Comparison of ENCODE assay signal across 7 mouse cellular contexts in the genomic region with DNA sequence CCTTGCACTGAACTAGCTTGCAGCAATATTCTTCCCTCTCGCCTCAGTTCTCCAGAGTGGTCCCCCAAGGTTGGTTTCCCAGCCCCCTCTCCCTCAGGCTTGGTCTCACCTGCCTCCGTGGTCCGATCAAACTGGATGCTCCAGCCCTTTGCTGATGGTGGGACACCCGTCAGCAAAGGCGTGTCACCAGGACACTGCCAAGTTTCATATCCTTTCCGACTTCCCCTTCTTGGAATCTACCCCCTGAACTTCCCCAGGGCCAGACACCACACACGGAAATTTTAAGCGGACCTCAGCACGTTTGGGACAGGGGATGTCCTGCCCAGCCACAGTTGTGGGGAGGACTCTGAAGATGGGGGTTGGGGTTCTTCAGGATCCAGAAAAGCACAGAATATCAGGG. TPM values are rescaled to one million over a fixed set of nuclear protein-coding genes. Genes with fewer than 3 reads are reported as not detected.
DNase-seq lines count a peak whose midpoint lies in the region; ATAC-seq lines count a peak whose summit lies in the region.

Gene C1qa (minus strand): TSS at position 167 of the 400 bp plus-strand sequence.

- WGBS in forebrain, embryonic 15.5 days = 76% methylated on average over 9 of the region's 9 CpGs
- 77% methylated on average over 9 of the region's 9 CpGs for WGBS in hindbrain, embryonic 11.5 days
- WGBS in liver, embryonic 11.5 days = 66% methylated on average over 9 of the region's 9 CpGs

- H3K4me3 ChIP-seq in forebrain, embryonic 15.5 days = no peak within 1 kb of the TSS
- H3K4me3 ChIP-seq in hindbrain, embryonic 11.5 days (ENCODE audit: low read depth, low read length) = no peak within 1 kb of the TSS
- H3K4me3 ChIP-seq in liver, embryonic 11.5 days (ENCODE audit: low read depth, low read length) = peak within 1 kb of the TSS; percentile 12; the same call in 1 of the 2 replicates

- no peak within 1 kb of the TSS for H3K9ac ChIP-seq in forebrain, embryonic 15.5 days (replicated peaks)
- no peak within 1 kb of the TSS for H3K9ac ChIP-seq in hindbrain, embryonic 11.5 days (ENCODE audit: low read depth, low read length)
- no peak within 1 kb of the TSS for H3K9ac ChIP-seq in liver, embryonic 11.5 days (ENCODE audit: low read depth, low read length)

- H3K4me1 ChIP-seq in forebrain, embryonic 15.5 days = 0 out of 2 replicates have a peak, but pooled peaks cover 6% of the 10 kb centered on the region
- no peaks in the 10 kb centered on the region; the same call in 1 of the 2 replicates for H3K4me1 ChIP-seq in hindbrain, embryonic 11.5 days (replicated peaks; ENCODE audit: control insufficient read depth, insufficient read depth, low read length)
- H3K4me1 ChIP-seq in liver, embryonic 11.5 days (replicated peaks; ENCODE audit: control insufficient read depth, insufficient read depth, low read length) = no peaks in the 10 kb centered on the region

- H3K4me2 ChIP-seq in forebrain, embryonic 15.5 days (replicated peaks) = no peak within 1 kb of the TSS
- no peak within 1 kb of the TSS for H3K4me2 ChIP-seq in hindbrain, embryonic 11.5 days (replicated peaks; ENCODE audit: low read depth, low read length)
- H3K4me2 ChIP-seq in liver, embryonic 11.5 days = no peak within 1 kb of the TSS

- peaks cover 26% of the 10 kb centered on the region; the same call in 1 of the 2 replicates for H3K27me3 ChIP-seq in forebrain, embryonic 15.5 days
- H3K27me3 ChIP-seq in hindbrain, embryonic 11.5 days (ENCODE audit: control insufficient read depth, insufficient read depth, low read length) = peaks cover 23% of the 10 kb centered on the region
- H3K27me3 ChIP-seq in liver, embryonic 11.5 days (replicated peaks; ENCODE audit: control insufficient read depth, insufficient read depth, low read length) = peaks cover 36% of the 10 kb centered on the region

- H3K36me3 ChIP-seq in forebrain, embryonic 15.5 days = no peaks in the 10 kb centered on the region
- no peaks in the 10 kb centered on the region for H3K36me3 ChIP-seq in hindbrain, embryonic 11.5 days (ENCODE audit: control insufficient read depth, insufficient read depth, low read length)
- no peaks in the 10 kb centered on the region for H3K36me3 ChIP-seq in liver, embryonic 11.5 days (ENCODE audit: control insufficient read depth, insufficient read depth, low read length)

- no peak for ATAC-seq in forebrain, embryonic 15.5 days (replicated peaks)
- ATAC-seq in hindbrain, embryonic 11.5 days (ENCODE audit: low FRiP score) = no peak
- ATAC-seq in liver, embryonic 11.5 days (replicated peaks; ENCODE audit: low FRiP score) = no peak
- no peak for ATAC-seq in megakaryocyte progenitor cell, adult 5-6 weeks (replicated peaks; ENCODE audit: poor library complexity)

- DNase-seq in right cerebral cortex, postnatal 10 days (ENCODE audit: low spot score in 2 of 2) = peak; percentile 53 to 59
- no peak for DNase-seq in right cerebral cortex, postnatal 4 days
- DNase-seq in hindbrain, embryonic 11.5 days (ENCODE audit: low spot score) = no peak
- no peak for DNase-seq in liver, embryonic 11.5 days (ENCODE audit: low spot score)
- DNase-seq in right cerebral cortex, postnatal 36 days (ENCODE audit: low spot score in 2 of 2) = no peak

- H3K27ac ChIP-seq in forebrain, embryonic 15.5 days (replicated peaks) = no peak within 1 kb of the TSS
- H3K27ac ChIP-seq in hindbrain, embryonic 11.5 days (ENCODE audit: low read depth, low read length) = no peak within 1 kb of the TSS
- no peak within 1 kb of the TSS for H3K27ac ChIP-seq in liver, embryonic 11.5 days (ENCODE audit: low read depth, low read length)

- H3K9me3 ChIP-seq in forebrain, embryonic 15.5 days = no peaks in the 10 kb centered on the region
- H3K9me3 ChIP-seq in hindbrain, embryonic 11.5 days (ENCODE audit: control insufficient read depth, low read length) = no peaks in the 10 kb centered on the region
- no peaks in the 10 kb centered on the region for H3K9me3 ChIP-seq in liver, embryonic 11.5 days (ENCODE audit: control insufficient read depth, low read length)

RNA-seq across cellular contexts. Expression of gene C1qa, which starts in this region (rescaled TPM):
- polyA plus RNA-seq in forebrain, embryonic 15.5 days (2015; fragmentation: Nextera tagmentation; extraction: Ambion mirVana) = 22.0 and 23.3 TPM in 2 replicates
- 14.3 and 15.2 TPM in 2 replicates for polyA plus RNA-seq in hindbrain, embryonic 11.5 days (2014; fragmentation: Nextera tagmentation; extraction: Ambion mirVana)
- 32.5 and 37.8 TPM in 2 replicates for polyA plus RNA-seq in liver, embryonic 11.5 days (2014; fragmentation: Nextera tagmentation; extraction: Ambion mirVana)
- 0.22 and 0.57 TPM in 2 replicates for total RNA-seq in megakaryocyte progenitor cell, adult 5-6 weeks (2015)
- total RNA-seq in megakaryocyte progenitor cell, adult 5-6 weeks (2017) = 1.2 TPM in 1 of 2 replicates, not detected in the other

Comparison
In these comparisons a context has a peak if more than half of its experiments do, and no peak if none do; other contexts are left out.
1. DNase-seq: peak in right cerebral cortex, postnatal 10 days (2 of 2); none in right cerebral cortex, postnatal 4 days (single experiment), hindbrain, embryonic 11.5 days (single experiment), liver, embryonic 11.5 days (single experiment) and right cerebral cortex, postnatal 36 days (0 of 2).